Mouse (Mus musculus) embryonic facial prominence, embryonic 14.5 days (tissue): ENCODE data around the gene Hist1h3c. TPM values are rescaled to one million over a fixed set of nuclear protein-coding genes. Genes with fewer than 3 reads are reported as not detected.
"Not testable (repeated sequence)": the region's sequence is repeated elsewhere in the genome, so short reads cannot be mapped to it uniquely, and the experiment has no call there.

Experiments used
- ATAC-seq: fragments of 200-750 bp; cut with Nextera tagmentation; 2 replicates; pipeline ENCODE4 v1.8.0; 2017; ENCODE audit warnings: low read depth, moderate number of reproducible peaks, moderate TSS enrichment
- DNase-seq: peaks from one replicate; pipeline ENCODE4 v3.0.0-alpha.2; 2015; ENCODE audit warnings: low spot score
- H3K27ac ChIP-seq: fragments of 300-500 bp; sonication (generic); replicated peaks from 2 replicates; pipeline ENCODE4 v1.5.1; 2014; ENCODE audit warnings: low read depth, mild to moderate bottlenecking, low read length, moderate library complexity
- H3K27me3 ChIP-seq: fragments of 300-500 bp; sonication (generic); replicated peaks from 2 replicates; pipeline ENCODE4 v1.6.1; 2014; ENCODE audit warnings: low read length; ENCODE audit not compliant: control insufficient read depth, insufficient read depth
- H3K36me3 ChIP-seq: fragments of 300-500 bp; sonication (generic); 2 replicates; pipeline ENCODE4 v1.6.1; 2014; ENCODE audit warnings: low read length, mixed read lengths; ENCODE audit not compliant: control insufficient read depth, insufficient read depth
- H3K4me1 ChIP-seq: fragments of 300-500 bp; sonication (generic); 2 replicates; pipeline ENCODE4 v1.6.1; 2014; ENCODE audit warnings: antibody characterized with exemption, low read length; ENCODE audit not compliant: control insufficient read depth, insufficient read depth
- H3K4me2 ChIP-seq: fragments of 300-500 bp; sonication (generic); 2 replicates; pipeline ENCODE4 v1.6.1; 2014; ENCODE audit warnings: low read depth, mild to moderate bottlenecking, low read length, moderate library complexity, mixed read lengths
- H3K4me3 ChIP-seq: fragments of 300-500 bp; sonication (generic); 2 replicates; pipeline ENCODE4 v1.5.1; 2014; ENCODE audit warnings: low read depth, mild to moderate bottlenecking, low read length
- H3K9ac ChIP-seq: fragments of 300-500 bp; sonication (generic); 2 replicates; pipeline ENCODE4 v1.6.1; 2014; ENCODE audit warnings: low read depth, mild to moderate bottlenecking, low read length, moderate library complexity, mixed read lengths
- H3K9me3 ChIP-seq: fragments of 300-500 bp; sonication (generic); 2 replicates; pipeline ENCODE4 v1.6.1; 2016; ENCODE audit warnings: low read length; ENCODE audit not compliant: control insufficient read depth
- WGBS: fragments of 180-500 bp; shearing (Covaris S2); extraction: QIAGEN DNeasy Blood & Tissue Kit; methylation state at CpG from one replicate; pipeline ENCODE4 v1.1.7; 2014; 5-methylcytosine and 5-hydroxymethylcytosine counted together
- polyA plus RNA-seq: library from polyadenylated mRNA; unstranded; fragments of >200 nt; fragmentation: Nextera tagmentation; extraction: Ambion mirVana; gene quantifications from 2 replicates; pipeline ENCODE4 v1.2.1, GENCODE M21; 2014

The Hist1h3c gene
- polyA plus RNA-seq, 1 experiment from 2014 or later = 5.1 TPM

- H3K9me3 ChIP-seq = no peaks in the 10 kb centered on the region
- H3K4me3 ChIP-seq = no peak overlapping the region
- H3K4me1 ChIP-seq = peaks cover 16% of the 10 kb centered on the region
- no peak for ATAC-seq
- H3K36me3 ChIP-seq = no peaks in the 10 kb centered on the region
- 73% methylated on average over 1 of the region's 1 CpGs for WGBS
- H3K4me2 ChIP-seq = peak overlapping the region; percentile 84; the same call in 1 of the 2 replicates
- H3K9ac ChIP-seq = no peak overlapping the region
- H3K27ac ChIP-seq = peak overlapping the region; percentile 34
- DNase-seq = no peak
- H3K27me3 ChIP-seq = no peaks in the 10 kb centered on the region
Measured at GRCm38 (mm10) chr13:23765172-23765513, 19.7 kb upstream of the Hist1h3c start.

DNA sequence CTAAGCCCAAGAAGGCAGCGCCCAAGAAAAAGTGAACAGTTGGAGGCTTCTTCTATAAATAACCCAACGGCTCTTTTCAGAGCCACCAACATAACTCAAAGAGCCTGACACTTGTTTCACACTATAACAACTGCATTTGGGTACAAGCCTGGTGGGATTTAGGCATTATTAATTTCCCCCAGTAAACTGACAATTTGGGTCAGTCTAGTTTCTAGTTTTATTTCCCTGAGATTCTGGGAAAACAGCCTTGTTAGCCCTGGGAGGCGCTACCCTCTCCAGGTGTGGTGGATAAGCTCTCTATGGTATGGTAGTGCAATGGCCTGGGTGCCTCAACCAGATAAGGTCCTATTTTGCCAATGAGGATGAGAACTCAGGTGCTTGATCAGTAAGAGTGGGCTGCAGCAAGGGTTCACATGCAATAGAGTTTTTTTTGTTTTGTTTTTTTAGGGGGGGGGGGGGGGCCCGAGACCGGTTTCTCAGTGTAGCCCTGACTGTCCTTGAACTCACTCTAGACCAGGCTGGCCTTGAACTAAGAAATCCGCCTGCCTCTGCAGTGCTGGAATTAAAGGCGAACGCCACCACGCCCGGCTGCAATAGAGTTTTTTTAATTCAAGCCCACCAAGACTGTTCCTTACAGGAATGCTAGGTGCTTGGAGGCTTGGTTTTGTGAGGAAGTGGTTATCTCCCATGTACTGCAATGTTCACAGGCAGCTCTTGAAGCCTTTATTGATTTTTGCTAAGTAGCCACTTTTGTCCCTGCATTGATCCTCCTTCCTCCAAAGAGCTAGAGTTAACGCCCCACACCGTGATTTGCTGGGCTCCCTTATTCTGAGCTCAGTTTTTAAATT, 19.1 kb upstream of the Hist1h3c start:
- DNase-seq (no peak), ATAC-seq (no peak)
- H3K4me1 ChIP-seq = peaks cover 20% of the 10 kb centered on the region

GRCm38 (mm10) chr13:23763586-23764323, 18.4 kb upstream of the Hist1h3c start, which contains the start of gene Hist1h1a:
Hist1h1a (plus strand) TSS chr13:23763666.
- no peaks in the 10 kb centered on the region for H3K36me3 ChIP-seq
- H3K4me1 ChIP-seq = peaks cover 20% of the 10 kb centered on the region
- WGBS = 3% methylated on average over 34 of the region's 34 CpGs
- peak within 1 kb of the TSS; percentile 84 for H3K4me2 ChIP-seq
- H3K9ac ChIP-seq = peak within 1 kb of the TSS; percentile 76
- H3K4me3 ChIP-seq = peak within 1 kb of the TSS; percentile 54
- peak within 1 kb of the TSS; percentile 93 for H3K27ac ChIP-seq
- no peaks in the 10 kb centered on the region for H3K27me3 ChIP-seq
- peak; percentile 78 for ATAC-seq
- H3K9me3 ChIP-seq = no peaks in the 10 kb centered on the region
- DNase-seq = peak; percentile 98

More for the DNA sequence above, 19.1 kb upstream of the Hist1h3c start:
- whole genome bisulfite sequencing = 33% methylated on average over 12 of the region's 12 CpGs
- Histone ChIP-seq H3K9me3 (no peaks in the 10 kb centered on the region), H3K9ac (peak overlapping the region; percentile 76), H3K4me2 (peak overlapping the region; percentile 84), H3K36me3 (no peaks in the 10 kb centered on the region), H3K27ac (peak overlapping the region; percentile 93), H3K4me3 (peak overlapping the region; percentile 54), H3K27me3 (no peaks in the 10 kb centered on the region)

GRCm38 (mm10) chr13:23763242-23763585, 17.8 kb upstream of the Hist1h3c start:
- H3K27me3 ChIP-seq = no peaks in the 10 kb centered on the region
- H3K36me3 ChIP-seq = no peaks in the 10 kb centered on the region
- WGBS = 2% methylated on average over 10 of the region's 10 CpGs
- DNase-seq (no peak), ATAC-seq (no peak)
- H3K4me3 ChIP-seq = peak overlapping the region; percentile 54
- H3K9me3 ChIP-seq = no peaks in the 10 kb centered on the region
- peak overlapping the region; percentile 93 for H3K27ac ChIP-seq
- peak overlapping the region; percentile 73 for H3K9ac ChIP-seq
- peak overlapping the region; percentile 84 for H3K4me2 ChIP-seq
- peaks cover 20% of the 10 kb centered on the region for H3K4me1 ChIP-seq

DNA sequence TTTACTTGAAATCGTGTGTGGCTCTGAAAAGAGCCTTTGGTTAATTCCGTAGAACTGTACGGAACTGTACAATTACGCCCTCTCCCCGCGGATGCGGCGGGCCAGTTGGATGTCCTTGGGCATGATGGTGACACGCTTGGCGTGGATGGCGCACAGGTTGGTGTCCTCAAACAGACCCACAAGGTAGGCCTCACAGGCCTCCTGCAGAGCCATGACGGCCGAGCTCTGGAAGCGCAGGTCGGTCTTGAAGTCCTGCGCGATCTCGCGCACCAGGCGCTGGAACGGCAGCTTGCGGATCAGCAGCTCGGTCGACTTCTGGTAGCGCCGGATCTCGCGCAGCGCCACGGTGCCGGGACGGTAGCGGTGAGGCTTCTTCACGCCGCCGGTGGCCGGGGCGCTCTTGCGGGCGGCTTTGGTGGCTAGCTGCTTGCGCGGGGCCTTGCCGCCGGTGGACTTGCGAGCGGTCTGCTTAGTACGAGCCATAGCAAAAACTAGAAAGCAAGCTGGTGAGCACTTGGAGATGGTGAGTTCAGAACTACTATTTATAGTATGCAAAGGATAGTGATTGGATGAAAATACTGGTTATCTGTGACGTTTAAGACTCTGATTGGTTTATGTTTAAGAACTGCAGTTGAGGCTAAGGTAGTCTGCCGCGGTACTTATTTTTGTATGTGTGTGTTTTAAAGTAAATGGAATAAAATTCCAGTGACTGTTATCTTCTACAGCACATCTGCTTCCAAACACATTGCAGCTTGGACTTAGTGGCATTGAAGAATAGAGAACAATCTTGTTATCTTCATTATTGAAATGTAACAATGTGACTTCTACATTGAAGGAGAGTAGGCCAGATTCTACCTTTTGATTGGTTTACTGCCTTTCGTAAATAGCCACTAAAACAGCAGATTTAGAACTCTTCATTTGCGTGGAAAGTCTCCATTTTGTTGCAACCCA, 16.7 kb upstream of the Hist1h3c start, which contains the start of gene Hist1h3a:
Gene Hist1h3a (minus strand): TSS at position 516 of the 951 bp plus-strand sequence.
- peak; percentile 95 for DNase-seq
- peaks cover 20% of the 10 kb centered on the region for H3K4me1 ChIP-seq
- H3K9me3 ChIP-seq, H3K36me3 ChIP-seq, H3K27me3 ChIP-seq: not testable (repeated sequence)
- under 1% methylated on average over 23 of the region's 52 CpGs for WGBS
- peak within 1 kb of the TSS; percentile 54 for H3K4me3 ChIP-seq
- peak within 1 kb of the TSS; percentile 93 for H3K27ac ChIP-seq
- ATAC-seq = peak; percentile 76
- peak within 1 kb of the TSS; percentile 73 for H3K9ac ChIP-seq
- peak within 1 kb of the TSS; percentile 84 for H3K4me2 ChIP-seq

DNA sequence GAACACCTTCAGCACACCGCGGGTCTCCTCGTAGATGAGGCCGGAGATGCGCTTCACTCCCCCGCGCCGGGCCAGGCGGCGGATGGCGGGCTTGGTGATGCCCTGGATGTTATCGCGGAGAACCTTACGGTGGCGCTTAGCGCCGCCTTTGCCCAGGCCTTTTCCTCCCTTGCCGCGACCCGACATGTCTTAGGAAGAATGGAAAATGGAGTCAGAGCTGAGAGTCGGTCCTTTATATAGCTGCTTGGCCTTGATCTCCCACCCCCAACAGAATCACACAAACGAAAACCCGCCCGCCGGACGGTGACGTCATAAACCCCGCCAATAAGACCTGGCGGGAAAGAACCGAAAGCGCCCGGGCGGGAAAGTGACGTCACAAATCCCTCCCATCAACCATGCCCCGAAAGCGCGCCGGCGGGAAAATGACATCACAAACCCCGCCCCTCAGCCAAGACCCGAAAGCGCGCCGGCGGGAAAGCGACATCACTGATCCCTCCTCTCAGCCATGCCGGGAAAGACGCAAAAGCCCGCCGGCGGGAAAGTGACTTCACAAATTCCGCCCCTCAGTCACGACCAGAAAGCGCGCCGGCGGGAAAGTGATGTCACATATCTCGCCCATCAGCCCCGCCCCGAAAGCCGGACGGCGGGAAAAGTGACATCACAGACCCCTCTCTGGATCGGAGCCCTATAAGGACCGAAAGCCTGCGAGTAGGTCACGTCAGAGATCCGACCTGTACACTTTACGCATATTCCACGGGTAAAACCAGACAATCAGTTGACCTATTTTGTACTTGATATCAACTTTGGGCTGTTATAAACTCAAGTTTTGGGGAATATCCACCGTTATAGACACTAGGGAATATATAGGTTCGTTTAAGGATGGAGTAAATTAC, 15.8 kb upstream of the Hist1h3c start, which contains the start of gene Hist1h4a:
Gene Hist1h4a (minus strand): TSS at position 259 of the 893 bp plus-strand sequence.
- ATAC-seq = peak; percentile 64
- no peaks in the 10 kb centered on the region for H3K9me3 ChIP-seq
- peaks cover 20% of the 10 kb centered on the region for H3K4me1 ChIP-seq
- H3K9ac ChIP-seq = peak within 1 kb of the TSS; percentile 73
- H3K4me3 ChIP-seq = peak within 1 kb of the TSS; percentile 54
- peak within 1 kb of the TSS; percentile 84 for H3K4me2 ChIP-seq
- no peaks in the 10 kb centered on the region for H3K36me3 ChIP-seq
- H3K27me3 ChIP-seq = no peaks in the 10 kb centered on the region
- peak; percentile 99 for DNase-seq
- peak within 1 kb of the TSS; percentile 93 for H3K27ac ChIP-seq
- WGBS = under 1% methylated on average over 54 of the region's 72 CpGs

- Histone ChIP-seq H3K4me3 (peak overlapping the region; percentile 54), H3K9me3 (no peaks in the 10 kb centered on the region), H3K9ac (peak overlapping the region; percentile 68), H3K27me3 (no peaks in the 10 kb centered on the region), H3K27ac (peak overlapping the region; percentile 93), H3K4me2 (peak overlapping the region; percentile 84), H3K36me3 (no peaks in the 10 kb centered on the region), H3K4me1 (peaks cover 20% of the 10 kb centered on the region)
- 1% methylated on average over 17 of the region's 27 CpGs for WGBS
- peak; percentile 3 for ATAC-seq
- DNase-seq = peak; percentile 56
Measured at GRCm38 (mm10) chr13:23760240-23760971, 15.0 kb upstream of the Hist1h3c start.
